Mouse (Mus musculus) induced T-regulatory cell, adult 2 months (primary cell): ENCODE results near the gene Ptgs2.

ENCODE experiments used
- DNase-seq: peaks from one replicate; pipeline ENCODE4 v3.0.0-alpha.2; 2012; ENCODE audit warnings: low read depth

The Ptgs2 gene

DNA sequence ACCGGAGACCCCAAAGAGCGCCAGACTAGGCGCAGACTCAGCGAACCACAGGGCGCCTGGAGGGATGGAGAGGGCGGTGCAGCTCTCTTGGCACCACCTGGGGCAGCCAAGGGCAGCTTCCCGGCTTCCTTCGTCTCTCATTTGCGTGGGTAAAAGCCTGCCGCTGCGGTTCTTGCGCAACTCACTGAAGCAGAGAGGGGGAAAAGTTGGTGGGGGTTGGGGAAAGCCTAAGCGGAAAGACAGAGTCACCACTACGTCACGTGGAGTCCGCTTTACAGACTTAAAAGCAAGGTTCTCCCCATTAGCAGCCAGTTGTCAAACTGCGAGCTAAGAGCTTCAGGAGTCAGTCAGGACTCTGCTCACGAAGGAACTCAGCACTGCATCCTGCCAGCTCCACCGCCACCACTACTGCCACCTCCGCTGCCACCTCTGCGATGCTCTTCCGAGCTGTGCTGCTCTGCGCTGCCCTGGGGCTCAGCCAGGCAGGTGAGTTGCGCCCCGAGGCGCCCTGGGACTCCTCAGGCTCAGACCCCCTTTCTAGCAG, at the start of gene Ptgs2:
TSS of gene Ptgs2 (plus strand) at position 242 of the 544 bp plus-strand sequence.
- peak; percentile 1 for DNase-seq

GRCm38 (mm10) chr1:150050256-150050655, 49.6 kb upstream of the Ptgs2 start:
- DNase-seq = no peak

- DNase-seq = no peak
These were observed 34.1 kb upstream of the Ptgs2 start for GRCm38 (mm10) chr1:150065684-150066083.

DNA sequence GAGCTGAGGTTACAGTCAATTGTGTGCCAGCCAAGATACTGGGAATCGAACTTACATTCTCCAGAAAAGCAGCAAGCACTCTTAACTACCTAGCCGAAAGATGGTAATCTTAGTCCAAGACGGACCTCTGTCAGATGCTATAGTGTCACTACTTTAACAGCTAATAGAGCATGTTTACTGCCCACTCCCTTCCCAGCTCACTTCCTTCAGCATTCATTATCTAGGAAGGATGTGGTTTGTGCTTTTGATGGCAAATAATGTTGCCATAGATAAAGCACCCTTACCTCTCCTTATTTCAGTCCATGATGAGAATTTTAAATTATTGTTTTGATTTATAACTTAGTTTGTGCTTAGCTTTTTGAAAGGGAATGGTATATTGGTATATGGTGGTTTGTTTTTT, 27.0 kb upstream of the Ptgs2 start:
- DNase-seq = no peak

DNA sequence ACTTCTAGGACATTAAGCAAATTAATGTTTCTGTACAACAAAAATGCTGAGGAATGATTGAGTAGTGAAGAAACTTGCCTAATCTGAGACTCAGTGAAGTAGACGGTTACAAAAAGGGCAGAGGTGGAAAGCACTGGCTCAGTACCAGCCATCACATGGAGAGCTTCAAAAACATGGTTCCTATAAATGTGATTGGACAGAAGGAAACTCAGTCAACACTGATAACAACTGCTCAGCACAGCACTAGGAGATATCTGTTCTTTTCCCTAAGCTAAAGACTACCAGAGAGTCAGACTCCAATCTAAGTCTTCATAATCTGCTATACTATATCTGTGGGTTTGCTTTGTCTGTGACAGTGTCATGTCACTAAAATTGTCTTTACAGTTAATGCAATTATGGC, 25.2 kb upstream of the Ptgs2 start:
- no peak for DNase-seq

GRCm38 (mm10) chr1:150089040-150089692, 10.7 kb upstream of the Ptgs2 start:
- no peak for DNase-seq

DNA sequence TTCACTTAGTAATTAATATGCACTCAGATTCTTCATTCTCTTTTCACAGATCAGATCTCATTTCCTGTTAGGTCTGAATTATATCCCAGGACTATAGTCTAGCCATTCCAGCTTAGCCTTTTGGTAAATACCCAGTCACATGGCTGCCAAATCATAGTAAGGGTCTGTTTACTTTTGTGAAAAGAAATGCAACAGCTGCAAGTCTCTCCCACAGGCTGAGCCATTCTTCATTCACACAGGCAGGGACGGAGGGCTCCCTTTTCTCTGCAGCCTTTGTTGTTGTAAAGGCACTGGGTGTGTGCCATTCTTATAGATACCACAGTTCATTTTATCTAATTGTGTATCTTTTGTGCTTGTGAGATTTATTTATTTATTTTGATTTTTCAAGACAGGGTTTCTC, 9.6 kb upstream of the Ptgs2 start:
- DNase-seq = no peak

- DNase-seq = no peak
These were observed 2.8 kb upstream of the Ptgs2 start for GRCm38 (mm10) chr1:150097036-150097435.

GRCm38 (mm10) chr1:150097721-150098120, 2.1 kb upstream of the Ptgs2 start:
- no peak for DNase-seq

- DNase-seq = no peak
These were observed 457 bp upstream of the Ptgs2 start for GRCm38 (mm10) chr1:150099374-150099773.

- no peak for DNase-seq
These were observed 4.4 kb downstream of the Ptgs2 start for GRCm38 (mm10) chr1:150104228-150104720.

DNA sequence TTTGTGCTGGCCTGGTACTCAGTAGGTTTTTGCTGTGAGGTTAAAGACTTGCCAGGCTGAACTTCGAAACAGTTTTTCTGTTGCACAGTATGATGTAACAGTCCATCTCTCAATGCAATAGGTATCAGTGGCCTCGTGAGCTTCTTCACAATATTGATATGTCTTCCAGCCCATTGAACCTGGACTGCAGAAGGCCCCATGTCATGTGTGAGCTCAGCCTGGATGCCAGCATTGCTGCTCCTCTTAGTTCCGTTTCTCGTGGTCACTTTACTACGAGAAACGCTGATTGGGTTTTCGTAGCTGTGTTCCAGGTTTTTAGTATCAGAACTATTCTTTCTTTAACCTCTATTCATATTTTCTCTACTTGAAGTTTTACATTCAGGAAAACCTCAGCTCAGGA, 6.9 kb downstream of the Ptgs2 start:
- no peak for DNase-seq

DNA sequence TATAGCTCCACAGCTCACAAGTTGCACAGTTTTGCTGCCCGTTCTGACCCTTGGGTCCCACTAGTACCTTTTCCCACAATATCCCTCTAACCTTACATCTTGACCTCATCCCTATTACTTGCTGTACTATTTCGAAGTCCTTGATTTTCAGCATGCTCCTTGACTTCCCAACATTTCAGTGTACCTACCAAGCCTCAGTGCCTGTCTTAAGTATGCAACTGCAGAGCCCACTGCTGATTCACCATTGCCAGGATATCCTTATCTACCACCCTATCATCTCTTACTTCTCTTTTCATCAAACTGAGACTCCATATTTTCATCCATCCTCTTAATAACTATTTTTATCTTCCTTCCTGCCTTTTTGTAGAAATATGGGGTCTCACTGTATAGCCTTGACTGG, 9.8 kb downstream of the Ptgs2 start:
- no peak for DNase-seq

DNA sequence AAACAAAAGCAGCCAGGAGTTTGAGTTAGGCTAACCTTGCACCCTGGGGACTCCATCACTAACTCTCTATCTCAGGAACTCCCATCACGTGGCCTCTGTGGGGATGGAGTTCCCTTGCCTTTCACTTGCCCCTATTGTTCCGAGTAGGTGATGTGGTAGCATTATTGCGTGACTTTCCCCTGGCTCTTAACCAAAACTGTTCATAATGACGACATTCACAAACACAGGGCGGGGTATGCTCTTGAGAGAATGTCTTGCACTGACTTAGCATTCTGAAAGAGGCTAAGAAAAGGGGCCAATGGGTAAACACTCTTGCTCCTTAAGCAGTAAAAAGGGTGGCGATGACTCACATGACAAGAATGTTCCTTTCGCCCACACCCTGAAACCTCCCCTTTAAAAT, 15.5 kb downstream of the Ptgs2 start:
- DNase-seq = no peak

- no peak for DNase-seq
These were observed 18.5 kb downstream of the Ptgs2 start for GRCm38 (mm10) chr1:150118352-150118751.

GRCm38 (mm10) chr1:150125568-150125967, 25.7 kb downstream of the Ptgs2 start:
- DNase-seq = no peak

- DNase-seq = no peak
These were observed 30.2 kb downstream of the Ptgs2 start for GRCm38 (mm10) chr1:150130070-150130469.

DNA sequence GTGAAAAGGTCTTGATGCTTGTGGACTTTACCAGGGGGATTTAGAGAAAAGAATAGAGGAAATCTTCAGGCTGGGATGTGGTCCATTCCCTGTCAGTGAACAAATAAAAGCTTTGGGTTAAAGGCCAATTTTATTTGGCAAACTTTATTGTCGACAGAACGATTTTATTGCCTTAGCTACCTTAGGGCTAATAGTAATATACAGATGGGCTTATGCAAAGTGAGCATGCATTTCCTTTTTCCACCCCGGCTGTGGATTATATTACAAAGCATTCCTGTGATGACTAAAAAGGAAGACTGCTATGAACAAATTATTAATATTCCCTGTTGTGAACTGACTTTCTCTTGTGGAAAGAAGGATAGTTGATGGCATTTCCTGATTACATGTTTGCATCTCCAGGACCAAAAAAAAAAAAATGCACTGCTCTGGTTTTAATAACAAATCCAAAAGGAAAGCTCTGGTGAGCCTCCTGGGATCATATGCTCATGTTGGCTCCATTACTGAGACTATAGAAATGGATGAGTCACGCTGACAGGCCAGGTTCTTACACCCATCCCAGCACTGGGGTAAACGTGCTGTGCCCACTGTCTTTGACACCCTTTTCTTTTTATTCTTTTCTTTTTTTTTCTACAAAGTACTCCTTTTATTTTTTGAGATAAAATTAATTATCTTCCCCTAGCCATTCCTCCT, 30.9 kb downstream of the Ptgs2 start:
- no peak for DNase-seq

DNA sequence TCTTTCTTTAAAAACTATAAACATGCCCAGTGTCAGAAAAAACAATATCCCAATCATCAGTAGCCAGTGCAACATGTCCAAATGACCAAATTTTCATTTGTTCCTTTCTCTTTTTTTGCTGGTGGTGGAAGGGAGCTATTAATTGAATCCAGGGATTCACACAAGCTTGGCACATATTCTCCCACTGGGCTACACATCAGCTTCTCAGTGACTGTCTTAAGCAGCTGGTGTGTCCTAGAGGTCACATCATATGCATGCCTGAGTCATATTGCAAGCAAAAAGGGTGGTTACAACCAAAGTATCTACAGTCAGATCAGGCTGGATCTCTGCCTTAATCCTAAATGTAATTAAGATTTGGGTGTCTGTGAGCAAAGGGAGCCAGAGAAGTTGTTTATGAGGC, 35.5 kb downstream of the Ptgs2 start:
- DNase-seq = no peak

DNA sequence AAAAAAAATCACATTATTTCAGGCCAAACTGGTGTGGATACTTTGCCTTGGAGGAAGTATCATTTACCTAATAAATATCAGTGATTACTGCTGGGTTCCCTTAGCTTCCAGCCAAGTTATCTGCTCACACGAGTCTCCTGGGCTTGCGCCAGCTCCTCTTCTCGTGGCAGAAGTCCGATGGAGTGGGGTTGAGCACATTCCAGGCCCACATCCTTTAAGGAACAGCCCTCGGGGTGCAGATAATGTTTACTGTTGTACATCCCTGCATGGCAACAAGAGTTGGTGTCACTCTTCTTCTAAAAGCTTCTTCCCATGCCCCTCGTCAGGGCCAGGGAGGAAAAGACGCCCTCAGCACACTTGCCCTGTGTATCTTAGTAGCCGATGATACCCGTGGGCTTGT, 39.9 kb downstream of the Ptgs2 start:
- DNase-seq = no peak

DNA sequence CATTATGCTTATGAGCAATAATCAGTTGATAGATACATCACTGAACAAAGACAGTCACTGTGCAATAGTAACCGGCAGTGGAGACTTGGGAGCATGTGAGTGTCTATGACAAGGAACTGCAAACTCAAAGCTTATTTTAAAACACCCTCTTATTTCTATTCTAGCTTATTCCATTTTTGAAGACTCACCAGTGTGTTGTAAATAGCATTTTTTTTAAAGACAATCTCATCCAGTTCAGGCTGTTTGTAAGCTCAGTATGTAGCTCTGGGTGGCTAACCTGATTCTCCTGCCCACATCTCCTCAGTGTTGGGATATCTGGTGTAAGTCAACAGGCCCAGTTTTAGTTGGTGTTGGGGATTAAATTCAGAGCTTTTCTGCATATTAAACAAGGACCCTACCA, 42.1 kb downstream of the Ptgs2 start:
- no peak for DNase-seq

DNA sequence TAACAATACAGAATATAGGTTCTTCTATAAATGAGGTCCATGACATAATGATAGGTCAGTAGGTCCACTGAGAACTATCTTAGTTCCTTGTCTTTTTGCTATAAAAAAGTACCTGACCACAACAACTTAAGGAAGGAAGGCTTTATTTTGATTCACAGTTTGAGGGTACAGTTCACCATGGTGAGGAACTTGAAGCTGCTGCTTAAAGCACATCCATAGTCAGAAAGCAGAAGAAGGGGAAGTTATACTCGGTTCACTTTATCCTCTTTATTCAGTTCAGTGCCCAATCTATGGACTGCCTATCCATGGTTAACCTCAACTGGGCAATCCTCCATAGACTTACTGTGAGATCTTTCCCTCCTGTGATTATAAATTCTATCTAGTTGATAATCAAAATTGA, 43.7 kb downstream of the Ptgs2 start:
- no peak for DNase-seq

GRCm38 (mm10) chr1:150145049-150145448, 45.2 kb downstream of the Ptgs2 start:
- no peak for DNase-seq

- no peak for DNase-seq
These were observed 47.4 kb downstream of the Ptgs2 start for GRCm38 (mm10) chr1:150147272-150147671.
